Mouse (Mus musculus) intestine, embryonic 16.5 days (tissue): ENCODE data around the gene Crtc1. TPM values are rescaled to one million over a fixed set of nuclear protein-coding genes. Genes with fewer than 3 reads are reported as not detected.

ENCODE experiments used
- ATAC-seq: fragments of 200-750 bp; cut with Nextera tagmentation; 2 replicates; pipeline ENCODE4 v1.8.0; 2017; ENCODE audit warnings: moderate TSS enrichment, moderate library complexity
- H3K27ac ChIP-seq: fragments of 300-500 bp; sonication (generic); 2 replicates; pipeline ENCODE4 v1.5.1; 2014; ENCODE audit warnings: mild to moderate bottlenecking, low read length
- H3K27me3 ChIP-seq: fragments of 300-500 bp; sonication (generic); replicated peaks from 2 replicates; pipeline ENCODE4 v1.6.1; 2014; ENCODE audit warnings: low read length, control low read depth, mixed read lengths; ENCODE audit not compliant: control insufficient read depth, insufficient read depth
- H3K36me3 ChIP-seq: fragments of 300-500 bp; sonication (generic); 2 replicates; pipeline ENCODE4 v1.6.1; 2014; ENCODE audit warnings: low read length, control low read depth; ENCODE audit not compliant: control insufficient read depth, insufficient read depth
- H3K4me1 ChIP-seq: fragments of 300-500 bp; sonication (generic); 2 replicates; pipeline ENCODE4 v1.6.1; 2014; ENCODE audit warnings: low read length, control low read depth, mixed read lengths; ENCODE audit not compliant: control insufficient read depth, insufficient read depth
- H3K4me2 ChIP-seq: fragments of 300-500 bp; sonication (generic); 2 replicates; pipeline ENCODE4 v1.6.1; 2014; ENCODE audit warnings: low read depth, low read length, control low read depth
- H3K4me3 ChIP-seq: fragments of 300-500 bp; sonication (generic); 2 replicates; pipeline ENCODE4 v1.5.1; 2014; ENCODE audit warnings: mild to moderate bottlenecking, low read length
- H3K9ac ChIP-seq: fragments of 300-500 bp; sonication (generic); 2 replicates; pipeline ENCODE4 v1.6.1; 2014; ENCODE audit warnings: low read depth, low read length
- H3K9me3 ChIP-seq: fragments of 300-500 bp; sonication (generic); 2 replicates; pipeline ENCODE4 v1.6.1; 2016; ENCODE audit warnings: low read length, control low read depth; ENCODE audit not compliant: control insufficient read depth
- WGBS: fragments of 180-500 bp; shearing (Covaris S2); extraction: QIAGEN DNeasy Blood & Tissue Kit; methylation state at CpG from one replicate; pipeline ENCODE4 v1.1.7; 2014; 5-methylcytosine and 5-hydroxymethylcytosine counted together
- polyA plus RNA-seq: library from polyadenylated mRNA; unstranded; fragments of >200 nt; fragmentation: Nextera tagmentation; extraction: Ambion mirVana; gene quantifications from 2 replicates; pipeline ENCODE4 v1.2.1, GENCODE M21; 2015

Gene Crtc1
- polyA plus RNA-seq, 1 experiment from 2014 or later, result 12.9 TPM

- Histone ChIP-seq H3K27me3 (no peaks in the 10 kb centered on the region), H3K36me3 (peaks cover 4% of the 10 kb centered on the region), H3K4me2 (no peak overlapping the region), H3K4me1 (peaks cover 31% of the 10 kb centered on the region), H3K9ac (no peak overlapping the region), H3K27ac (no peak overlapping the region), H3K9me3 (no peaks in the 10 kb centered on the region), H3K4me3 (no peak overlapping the region)
- no peak for ATAC-seq
- 93% methylated on average over 4 of the region's 4 CpGs for WGBS
Observed at GRCm38 (mm10) chr8:70465701-70466100, 26.3 kb upstream of the Crtc1 start.

- H3K27me3 ChIP-seq, result no peaks in the 10 kb centered on the region
- WGBS, result 93% methylated on average over 6 of the region's 6 CpGs
- peaks cover 4% of the 10 kb centered on the region for H3K36me3 ChIP-seq
- H3K9me3 ChIP-seq, result no peaks in the 10 kb centered on the region
- no peak overlapping the region for H3K27ac ChIP-seq
- H3K4me2 ChIP-seq, result no peak overlapping the region
- H3K4me1 ChIP-seq, result peaks cover 20% of the 10 kb centered on the region
- ATAC-seq, result no peak
- H3K9ac ChIP-seq, result no peak overlapping the region
- no peak overlapping the region for H3K4me3 ChIP-seq
Observed at GRCm38 (mm10) chr8:70464162-70464561, 24.8 kb upstream of the Crtc1 start.

GRCm38 (mm10) chr8:70463306-70463705, 23.9 kb upstream of the Crtc1 start:
- 84% methylated on average over 4 of the region's 4 CpGs for WGBS
- H3K9me3 ChIP-seq, result no peaks in the 10 kb centered on the region
- no peak overlapping the region for H3K4me3 ChIP-seq
- ATAC-seq, result no peak
- peaks cover 4% of the 10 kb centered on the region for H3K36me3 ChIP-seq
- no peak overlapping the region for H3K4me2 ChIP-seq
- no peak overlapping the region for H3K27ac ChIP-seq
- peaks cover 20% of the 10 kb centered on the region for H3K4me1 ChIP-seq
- H3K9ac ChIP-seq, result no peak overlapping the region
- no peaks in the 10 kb centered on the region for H3K27me3 ChIP-seq

- no peak overlapping the region for H3K9ac ChIP-seq
- no peak for ATAC-seq
- peaks cover 12% of the 10 kb centered on the region for H3K4me1 ChIP-seq
- H3K4me3 ChIP-seq, result no peak overlapping the region
- no peak overlapping the region for H3K27ac ChIP-seq
- 85% methylated on average over 8 of the region's 8 CpGs for WGBS
- no peaks in the 10 kb centered on the region for H3K27me3 ChIP-seq
- no peak overlapping the region for H3K4me2 ChIP-seq
- H3K9me3 ChIP-seq, result no peaks in the 10 kb centered on the region
- peaks cover 4% of the 10 kb centered on the region for H3K36me3 ChIP-seq
Observed at GRCm38 (mm10) chr8:70462516-70462813, 23.1 kb upstream of the Crtc1 start.

GRCm38 (mm10) chr8:70461765-70462515, 22.6 kb upstream of the Crtc1 start:
- Histone ChIP-seq H3K9ac (no peak overlapping the region), H3K27me3 (no peaks in the 10 kb centered on the region), H3K27ac (no peak overlapping the region), H3K4me2 (no peak overlapping the region), H3K4me1 (peaks cover 7% of the 10 kb centered on the region), H3K9me3 (no peaks in the 10 kb centered on the region), H3K4me3 (no peak overlapping the region), H3K36me3 (peaks cover 4% of the 10 kb centered on the region)
- no peak for ATAC-seq
- 84% methylated on average over 16 of the region's 16 CpGs for WGBS

- Histone ChIP-seq H3K27ac (no peak overlapping the region), H3K4me3 (no peak overlapping the region), H3K36me3 (no peaks in the 10 kb centered on the region; the same call in 1 of the 2 replicates), H3K9ac (no peak overlapping the region), H3K4me2 (no peak overlapping the region), H3K9me3 (no peaks in the 10 kb centered on the region), H3K27me3 (no peaks in the 10 kb centered on the region), H3K4me1 (0 out of 2 replicates have a peak, but pooled peaks cover 2% of the 10 kb centered on the region)
- no peak for ATAC-seq
- WGBS, result 68% methylated on average over 9 of the region's 9 CpGs
Observed at GRCm38 (mm10) chr8:70460606-70461005, 21.2 kb upstream of the Crtc1 start.

GRCm38 (mm10) chr8:70460199-70460598, 20.8 kb upstream of the Crtc1 start:
- 93% methylated on average over 5 of the region's 5 CpGs for WGBS
- no peak overlapping the region for H3K27ac ChIP-seq
- H3K4me1 ChIP-seq, result 0 out of 2 replicates have a peak, but pooled peaks cover 2% of the 10 kb centered on the region
- H3K4me3 ChIP-seq, result no peak overlapping the region
- no peak overlapping the region for H3K4me2 ChIP-seq
- H3K27me3 ChIP-seq, result no peaks in the 10 kb centered on the region
- no peaks in the 10 kb centered on the region for H3K9me3 ChIP-seq
- H3K36me3 ChIP-seq, result no peaks in the 10 kb centered on the region; the same call in 1 of the 2 replicates
- no peak overlapping the region for H3K9ac ChIP-seq
- no peak for ATAC-seq

- no peak for ATAC-seq
- Histone ChIP-seq H3K27ac (no peak overlapping the region), H3K4me2 (no peak overlapping the region), H3K4me1 (0 out of 2 replicates have a peak, but pooled peaks cover 2% of the 10 kb centered on the region), H3K27me3 (no peaks in the 10 kb centered on the region), H3K9me3 (no peaks in the 10 kb centered on the region), H3K4me3 (no peak overlapping the region), H3K36me3 (no peaks in the 10 kb centered on the region; the same call in 1 of the 2 replicates), H3K9ac (no peak overlapping the region)
- 95% methylated on average over 2 of the region's 2 CpGs for WGBS
Observed at GRCm38 (mm10) chr8:70459636-70460035, 20.3 kb upstream of the Crtc1 start.

GRCm38 (mm10) chr8:70458462-70458861, 19.1 kb upstream of the Crtc1 start:
- Histone ChIP-seq H3K4me3 (no peak overlapping the region), H3K4me2 (no peak overlapping the region), H3K9me3 (no peaks in the 10 kb centered on the region), H3K9ac (no peak overlapping the region), H3K4me1 (0 out of 2 replicates have a peak, but pooled peaks cover 2% of the 10 kb centered on the region), H3K27ac (no peak overlapping the region), H3K27me3 (no peaks in the 10 kb centered on the region), H3K36me3 (no peaks in the 10 kb centered on the region; the same call in 1 of the 2 replicates)
- ATAC-seq, result no peak
- 78% methylated on average over 3 of the region's 3 CpGs for WGBS

GRCm38 (mm10) chr8:70457882-70458281, 18.5 kb upstream of the Crtc1 start:
- no peaks in the 10 kb centered on the region for H3K9me3 ChIP-seq
- no peak for ATAC-seq
- 0 out of 2 replicates have a peak, but pooled peaks cover 2% of the 10 kb centered on the region for H3K4me1 ChIP-seq
- no peaks in the 10 kb centered on the region; the same call in 1 of the 2 replicates for H3K36me3 ChIP-seq
- no peak overlapping the region for H3K9ac ChIP-seq
- no peak overlapping the region for H3K4me3 ChIP-seq
- no peak overlapping the region for H3K27ac ChIP-seq
- 88% methylated on average over 6 of the region's 6 CpGs for WGBS
- H3K4me2 ChIP-seq, result no peak overlapping the region
- H3K27me3 ChIP-seq, result no peaks in the 10 kb centered on the region
